Mouse (Mus musculus) cortical plate, adult 2 months (tissue): ENCODE measurements around the gene Gm5447.

Source experiments
- CTCF ChIP-seq: fragments of 200-500 bp; IDR thresholded peaks from 2 replicates; pipeline ENCODE4 v1.5.1; 2011; ENCODE audit warnings: mild to moderate bottlenecking, control low read depth, low read length; ENCODE audit not compliant: insufficient read depth; ENCODE audit errors: extremely low read depth
- POLR2A ChIP-seq: fragments of 200-500 bp; IDR thresholded peaks from 2 replicates; pipeline ENCODE4 v1.6.1; 2011; ENCODE audit warnings: mild to moderate bottlenecking, low read length, control low read depth; ENCODE audit not compliant: insufficient read depth; ENCODE audit errors: extremely low read depth

DNA sequence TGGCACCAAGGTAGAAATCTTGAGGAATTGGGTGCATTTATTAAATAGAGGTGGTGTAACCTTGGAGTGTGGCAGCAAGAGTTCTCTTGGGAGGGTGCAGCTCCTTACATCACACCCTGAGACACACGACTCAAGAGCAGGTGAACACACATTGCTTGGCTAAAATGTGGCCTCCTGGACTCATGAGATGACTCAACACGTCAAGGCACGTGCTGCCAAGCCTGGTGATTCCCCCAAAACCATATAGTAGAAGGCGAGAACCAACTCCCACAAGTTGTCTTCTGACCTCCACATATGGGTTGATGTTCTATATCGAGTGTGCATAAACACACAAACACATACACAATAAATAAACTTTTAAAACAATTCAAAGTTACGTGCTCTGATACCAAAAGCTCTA lies 25.8 kb downstream of the Gm5447 start:
- TF ChIP-seq CTCF (no peak), POLR2A (no peak)
